Mouse (Mus musculus) ES-E14 (cell line): ENCODE results near the gene B230219D22Rik. TPM values are rescaled to one million over a fixed set of nuclear protein-coding genes. Genes with fewer than 3 reads are reported as not detected.

Source experiments
- DNase-seq: peaks from one replicate; pipeline ENCODE4 v3.0.0-alpha.2; 2013; ENCODE audit warnings: low read depth, low spot score
- H3K27ac ChIP-seq: 2 replicates; pipeline ENCODE4 v1.5.1; 2012; ENCODE audit warnings: low read depth, mild to moderate bottlenecking, low read length, moderate library complexity, mixed read lengths; ENCODE audit not compliant: poor library complexity, insufficient read depth, severe bottlenecking
- H3K36me3 ChIP-seq: 2 replicates; pipeline ENCODE4 v1.6.1; 2012; ENCODE audit warnings: mild to moderate bottlenecking, low read length, moderate library complexity, mixed read lengths; ENCODE audit not compliant: control insufficient read depth, poor library complexity, insufficient read depth, severe bottlenecking
- H3K4me1 ChIP-seq, 2 experiments: fragments of 150-350 bp in 1 of 2; sonication (generic) in 1 of 2; 2 replicates each; pipeline ENCODE4 v1.6.1; 2012; ENCODE audit warnings: low read length in 2 of 2, mild to moderate bottlenecking in 1 of 2, mixed read lengths in 1 of 2; ENCODE audit not compliant: control insufficient read depth in 2 of 2, insufficient read depth in 2 of 2, poor library complexity in 1 of 2
- H3K4me3 ChIP-seq, 2 experiments: fragments of 150-350 bp in 1 of 2; sonication (generic) in 1 of 2; 2 replicates each; pipeline ENCODE4 v1.5.1; 2012; ENCODE audit warnings: low read length in 2 of 2, low read depth in 1 of 2, mild to moderate bottlenecking in 1 of 2, mixed read lengths in 1 of 2; ENCODE audit not compliant: insufficient read depth in 1 of 2, poor library complexity in 1 of 2, severe bottlenecking in 1 of 2
- H3K9ac ChIP-seq: 2 replicates; pipeline ENCODE4 v1.6.1; 2012; ENCODE audit warnings: low read depth, mild to moderate bottlenecking, low read length, mixed read lengths; ENCODE audit not compliant: poor library complexity, insufficient read depth, severe bottlenecking
- H3K9me3 ChIP-seq: fragments of 150-350 bp; sonication (generic); 2 replicates; pipeline ENCODE4 v1.6.1; 2012; ENCODE audit warnings: low read depth, mild to moderate bottlenecking, low read length; ENCODE audit not compliant: control insufficient read depth, insufficient read depth
- CHD2 ChIP-seq: IDR thresholded peaks from 2 replicates; pipeline ENCODE4 v1.6.1; 2014; ENCODE audit warnings: mild to moderate bottlenecking, low read depth, low read length, inconsistent platforms
- HCFC1 ChIP-seq: IDR thresholded peaks from 2 replicates; pipeline ENCODE4 v1.6.1; 2012; ENCODE audit warnings: low read length, inconsistent platforms, borderline replicate concordance; ENCODE audit not compliant: insufficient read depth
- MAFK ChIP-seq: IDR thresholded peaks from 2 replicates; pipeline ENCODE4 v1.6.1; 2014; ENCODE audit warnings: mild to moderate bottlenecking, low read depth, low read length, inconsistent platforms; ENCODE audit not compliant: insufficient read depth
- ZC3H11A ChIP-seq: IDR thresholded peaks from 2 replicates; pipeline ENCODE4 v1.6.1; 2012; ENCODE audit warnings: low read depth, mild to moderate bottlenecking, inconsistent platforms, low read length, borderline replicate concordance
- ZNF384 ChIP-seq: IDR thresholded peaks from 2 replicates; pipeline ENCODE4 v1.6.1; 2012; ENCODE audit warnings: low read depth, low read length, inconsistent platforms
- in situ Hi-C, 2 experiments: fragments of 600-800 bp; cut with MboI; formaldehyde crosslinking; loops; one replicate each; pipeline ENCODE4 v1.15.1; 2025; ENCODE audit warnings: low sequenced_read_pairs in 2 of 2, inconsistent platforms in 1 of 2; ENCODE audit not compliant: unreplicated experiment in 2 of 2
- total RNA-seq: library from RNA; depleted of rRNA; stranded (reverse); fragments of 300-350 nt; gene quantifications from 2 replicates; pipeline ENCODE4 v1.2.3, GENCODE M21; 2012

The B230219D22Rik gene
- total RNA-seq, 1 experiment, result 32.1 TPM

DNA sequence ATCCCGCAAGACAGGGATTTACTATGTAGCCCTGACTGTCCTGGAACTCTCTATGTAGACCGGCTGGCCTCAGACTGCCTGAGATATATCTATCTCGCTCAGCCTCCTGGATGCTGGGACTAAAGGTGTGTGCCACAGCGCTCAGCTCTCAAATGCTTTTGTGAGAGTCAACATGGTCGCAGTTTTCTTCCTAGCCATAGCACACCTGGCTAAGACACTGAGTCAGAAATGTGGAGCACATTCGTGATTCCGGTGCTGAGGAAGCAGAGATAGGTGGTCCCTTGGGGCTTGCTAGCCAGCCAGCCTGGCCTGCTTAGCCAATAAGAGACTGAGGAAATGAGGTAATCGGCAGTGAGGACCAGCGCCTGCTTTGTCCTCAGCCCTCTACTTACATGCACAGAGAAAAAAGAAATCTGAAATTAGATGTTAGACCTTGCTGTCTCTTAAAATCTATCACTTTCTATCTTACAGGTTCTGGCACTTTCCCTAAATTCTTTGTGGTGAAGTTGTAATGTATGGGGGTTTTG lies 6.8 kb upstream of the B230219D22Rik start:
- no peak overlapping the region for H3K27ac ChIP-seq
- H3K9ac ChIP-seq, result no peak overlapping the region
- no peak for DNase-seq
- no peaks in the 10 kb centered on the region for H3K9me3 ChIP-seq
- peaks cover 3% of the 10 kb centered on the region for H3K36me3 ChIP-seq
- in situ Hi-C loops, result no loop called here
- H3K4me1 ChIP-seq, result peaks cover 3 to 5% of the 10 kb centered on the region in 2 experiments; a peak in 3 of 4 replicates
- H3K4me3 ChIP-seq, result no peak overlapping the region
- TF ChIP-seq CHD2 (no peak), ZNF384 (no peak), HCFC1 (no peak), MAFK (no peak), ZC3H11A (no peak)

GRCm38 (mm10) chr13:55687927-55688602 lies 4.9 kb upstream of the B230219D22Rik start:
- Histone ChIP-seq H3K4me3 (no peak overlapping the region), H3K27ac (no peak overlapping the region)
- no peak for DNase-seq

GRCm38 (mm10) chr13:55693243-55693721 lies 358 bp downstream of the B230219D22Rik start:
- in situ Hi-C loops, result no loop called here
- no peak for DNase-seq
- no peaks in the 10 kb centered on the region for H3K9me3 ChIP-seq

More at GRCm38 (mm10) chr13:55687927-55688602, 4.9 kb upstream of the B230219D22Rik start:
- Histone ChIP-seq H3K9ac (no peak overlapping the region), H3K4me1 (peaks cover 3 to 5% of the 10 kb centered on the region in 2 experiments; a peak in 3 of 4 replicates), H3K36me3 (peaks cover 3% of the 10 kb centered on the region; the same call in 1 of the 2 replicates), H3K9me3 (no peaks in the 10 kb centered on the region)
- in situ Hi-C loops, result no loop called here
- TF ChIP-seq ZC3H11A (no peak), ZNF384 (no peak), HCFC1 (no peak), CHD2 (no peak), MAFK (no peak)

GRCm38 (mm10) chr13:55694110-55694509 lies 1.2 kb downstream of the B230219D22Rik start:
- no peak for DNase-seq

More at GRCm38 (mm10) chr13:55693243-55693721, 358 bp downstream of the B230219D22Rik start:
- Histone ChIP-seq H3K36me3 (peaks cover 2% of the 10 kb centered on the region; the same call in 1 of the 2 replicates), H3K4me1 (peaks cover 4 to 12% of the 10 kb centered on the region in 2 experiments; a peak in 2 of 4 replicates), H3K4me3 (peak overlapping the region; percentile 83 to 100), H3K9ac (peak overlapping the region; percentile 100), H3K27ac (peak overlapping the region; percentile 96)
- TF ChIP-seq HCFC1 (no peak), ZC3H11A (no peak), MAFK (no peak), CHD2 (no peak), ZNF384 (no peak)

More at GRCm38 (mm10) chr13:55694110-55694509, 1.2 kb downstream of the B230219D22Rik start:
- in situ Hi-C loops, result no loop called here
- TF ChIP-seq ZNF384, result no peak
- no peak for TF ChIP-seq ZC3H11A
- TF ChIP-seq MAFK, result no peak
- no peak for TF ChIP-seq CHD2
- no peak for TF ChIP-seq HCFC1
- Histone ChIP-seq H3K4me1 (peaks cover 4 to 15% of the 10 kb centered on the region in 2 experiments; a peak in 2 of 4 replicates), H3K4me3 (peak overlapping the region; percentile 83 to 100), H3K27ac (no peak overlapping the region), H3K36me3 (peaks cover 5% of the 10 kb centered on the region; the same call in 1 of the 2 replicates), H3K9ac (peak overlapping the region; percentile 100), H3K9me3 (no peaks in the 10 kb centered on the region)
